Mouse (Mus musculus): ENCODE results near the gene Nrg4. TPM values are rescaled to one million over a fixed set of nuclear protein-coding genes. Genes with fewer than 3 reads are reported as not detected.

The Nrg4 gene
- total and polyA plus RNA-seq, 3 experiments: 0.81 to 1.7 (median 1.2) TPM

DNA sequence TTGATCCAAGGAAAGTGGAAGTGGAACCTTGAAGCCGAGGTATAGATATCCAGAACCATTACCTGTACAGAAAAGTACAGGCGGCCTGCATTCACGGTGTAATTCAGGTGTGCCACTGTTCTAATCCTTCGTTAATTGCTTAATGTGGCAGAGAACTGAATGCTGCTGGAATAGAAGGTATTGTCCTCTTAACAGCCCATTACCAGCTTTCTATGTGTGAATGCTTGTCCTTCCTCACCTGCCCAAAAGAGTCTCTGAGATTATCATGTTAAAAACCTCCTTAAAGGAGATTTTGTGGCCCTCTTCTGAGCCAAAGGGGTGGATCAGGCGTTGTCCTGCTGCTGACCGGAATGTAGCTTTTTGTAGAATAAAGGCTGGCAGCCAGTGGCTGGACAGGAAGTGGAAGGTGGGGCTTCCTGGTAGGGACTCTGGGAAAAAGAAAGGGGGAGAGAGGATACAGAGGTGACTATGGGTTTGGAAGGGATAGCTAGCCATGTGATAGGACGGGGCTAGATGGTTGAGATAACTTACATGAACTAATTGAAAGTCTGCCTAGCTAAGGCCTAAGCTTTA, 101.4 kb downstream of the Nrg4 start:
- H3K4me3 ChIP-seq (replicated peaks in 1 of 3; ENCODE audit: low read depth in 2 of 3, low read length in 2 of 3, poor library complexity in 1 of 3): no peak overlapping the region
- H3K4me2 ChIP-seq (ENCODE audit: insufficient read depth, low read depth, poor library complexity, severe bottlenecking): no peak overlapping the region
- no peaks in the 10 kb centered on the region for H3K9me3 ChIP-seq (replicated peaks; ENCODE audit: low read length)
- H3K36me3 ChIP-seq (replicated peaks in 1 of 2; ENCODE audit: control insufficient read depth in 1 of 2, insufficient read depth in 1 of 2, low read length in 1 of 2): peaks cover 32 to 65% of the 10 kb centered on the region in 2 experiments
- no peak overlapping the region for H3K9ac ChIP-seq (ENCODE audit: insufficient read depth, low read depth)
- dilution Hi-C loops (cut with MboI; ENCODE audit: extremely low pct_ligation_motif_present, extremely low pct_unique_long_range_greater_than_20kb, low sequenced_read_pairs): no loop called here
- no peak for DNase-seq (ENCODE audit: extremely low read depth)
- no peaks in the 10 kb centered on the region for H3K4me1 ChIP-seq (ENCODE audit: control insufficient read depth in 1 of 2, insufficient read depth in 2 of 2)
- H3K27ac ChIP-seq (ENCODE audit: insufficient read depth, low read depth): no peak overlapping the region
- no peaks in the 10 kb centered on the region for H3K27me3 ChIP-seq (replicated peaks)
- TF ChIP-seq PAX5 (IDR thresholded peaks at IDR 0.05; ENCODE audit: low read length) (no peak), MAX (IDR thresholded peaks at IDR 0.05; ENCODE audit: low read length) (no peak), E2F4 (IDR thresholded peaks at IDR 0.05; ENCODE audit: insufficient replicate concordance, low read depth, low read length) (no peak), GABPA (IDR thresholded peaks at IDR 0.05; ENCODE audit: insufficient replicate concordance, low read depth, low read length) (no peak), CTCF (conservative IDR thresholded peaks at IDR 0.05 in 1 of 2, IDR thresholded peaks at IDR 0.05 in 1 of 2; ENCODE audit: low read depth in 2 of 2, low read length in 2 of 2) (no peak), ZNF384 (IDR thresholded peaks at IDR 0.05; ENCODE audit: low read depth, low read length) (no peak), TBP (conservative IDR thresholded peaks at IDR 0.05; ENCODE audit: low read depth, low read length) (no peak), CHD1 (IDR thresholded peaks at IDR 0.05; ENCODE audit: low read depth, low read length) (no peak), HCFC1 (IDR thresholded peaks at IDR 0.05; ENCODE audit: low read depth, low read length) (no peak), USF2 (conservative IDR thresholded peaks at IDR 0.05; ENCODE audit: low read depth, low read length) (no peak), NELFE (IDR thresholded peaks at IDR 0.05; ENCODE audit: low read depth, low read length) (no peak), CHD2 (IDR thresholded peaks at IDR 0.05; ENCODE audit: low read length) (no peak), ZC3H11A (IDR thresholded peaks at IDR 0.05; ENCODE audit: low read depth, low read length) (no peak), ETS1 (conservative IDR thresholded peaks at IDR 0.05; ENCODE audit: low read depth, low read length) (no peak), USF1 (IDR thresholded peaks at IDR 0.05; ENCODE audit: low read depth, low read length) (no peak), MAZ (IDR thresholded peaks at IDR 0.05; ENCODE audit: low read depth, low read length) (no peak), ZKSCAN1 (IDR thresholded peaks at IDR 0.05; ENCODE audit: borderline replicate concordance, low read depth, low read length) (no peak), POLR2A (IDR thresholded peaks at IDR 0.05; ENCODE audit: low read depth, low read length) (no peak), MEF2A (IDR thresholded peaks at IDR 0.05; ENCODE audit: borderline replicate concordance, low read depth, low read length) (no peak)
- in situ Hi-C loops (cut with MboI; ENCODE audit: low pct_ligation_motif_present, low pct_unique_long_range_greater_than_20kb, low sequenced_read_pairs): no loop called here
- no peaks in the 10 kb centered on the region for H3K79me2 ChIP-seq (replicated peaks; ENCODE audit: control insufficient read depth, extremely low read depth, insufficient read depth, poor library complexity, severe bottlenecking)

DNA sequence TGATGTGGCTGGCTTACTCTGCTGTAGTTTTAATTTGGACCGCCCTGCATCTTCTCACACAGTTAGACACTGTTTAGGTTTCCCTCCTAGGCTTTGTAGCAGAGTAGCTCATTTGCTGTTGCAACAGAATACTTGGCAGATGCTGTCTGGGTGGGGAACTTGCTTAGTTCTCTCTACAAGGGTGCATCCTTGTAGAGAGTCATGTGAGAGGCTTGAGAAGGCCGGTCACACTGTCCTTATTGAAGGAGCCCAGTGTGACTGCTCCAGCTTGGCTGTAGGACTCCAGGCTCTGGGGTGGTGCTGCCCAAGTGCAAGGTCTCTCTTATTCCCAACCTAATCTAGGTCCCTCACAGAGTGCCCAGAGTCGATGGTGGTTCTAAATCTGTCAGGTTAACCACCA, 109.3 kb downstream of the Nrg4 start:
- no peak for TF ChIP-seq ZC3H11A (IDR thresholded peaks at IDR 0.05; ENCODE audit: low read depth, low read length)
- no peak for TF ChIP-seq MAZ (IDR thresholded peaks at IDR 0.05; ENCODE audit: low read depth, low read length)
- Histone ChIP-seq H3K79me2 (replicated peaks; ENCODE audit: control insufficient read depth, extremely low read depth, insufficient read depth, poor library complexity, severe bottlenecking) (no peaks in the 10 kb centered on the region), H3K4me2 (ENCODE audit: insufficient read depth, low read depth, poor library complexity, severe bottlenecking) (no peak overlapping the region), H3K27me3 (replicated peaks) (no peaks in the 10 kb centered on the region), H3K9me3 (replicated peaks; ENCODE audit: low read length) (no peaks in the 10 kb centered on the region), H3K36me3 (replicated peaks in 1 of 2; ENCODE audit: control insufficient read depth in 1 of 2, insufficient read depth in 1 of 2, low read length in 1 of 2) (peaks cover 74 to 96% of the 10 kb centered on the region in 2 experiments), H3K4me3 (replicated peaks in 1 of 3; ENCODE audit: low read depth in 2 of 3, low read length in 2 of 3, poor library complexity in 1 of 3) (no peak overlapping the region), H3K9ac (ENCODE audit: insufficient read depth, low read depth) (no peak overlapping the region), H3K27ac (ENCODE audit: insufficient read depth, low read depth) (no peak overlapping the region), H3K4me1 (ENCODE audit: control insufficient read depth in 1 of 2, insufficient read depth in 2 of 2) (peaks cover 0 to 11% of the 10 kb centered on the region in 2 experiments; a peak in 2 of 4 replicates)
- in situ Hi-C loops (cut with MboI; ENCODE audit: low pct_ligation_motif_present, low pct_unique_long_range_greater_than_20kb, low sequenced_read_pairs) (no loop called here), dilution Hi-C loops (cut with MboI; ENCODE audit: extremely low pct_ligation_motif_present, extremely low pct_unique_long_range_greater_than_20kb, low sequenced_read_pairs) (no loop called here)
- no peak for DNase-seq (ENCODE audit: extremely low read depth)
